Mouse (Mus musculus) small intestine, adult 2 months (tissue): ENCODE measurements around the gene Mafk. TPM values are rescaled to one million over a fixed set of nuclear protein-coding genes. Genes with fewer than 3 reads are reported as not detected.

Experiments
- H3K27ac ChIP-seq: fragments of 200-500 bp; 2 replicates; pipeline ENCODE4 v1.5.1; 2012; ENCODE audit warnings: low read depth, low read length, control low read depth, inconsistent platforms; ENCODE audit not compliant: insufficient read depth
- H3K27me3 ChIP-seq: fragments of 200-500 bp; 2 replicates; pipeline ENCODE4 v1.6.1; 2012; ENCODE audit warnings: mild to moderate bottlenecking, moderate library complexity, low read length, inconsistent platforms; ENCODE audit not compliant: control insufficient read depth, insufficient read depth
- H3K36me3 ChIP-seq: fragments of 200-500 bp; 2 replicates; pipeline ENCODE4 v1.6.1; 2012; ENCODE audit warnings: mild to moderate bottlenecking, low read length, control low read depth, inconsistent platforms; ENCODE audit not compliant: control insufficient read depth, insufficient read depth
- H3K4me1 ChIP-seq: fragments of 200-500 bp; 2 replicates; pipeline ENCODE4 v1.6.1; 2012; ENCODE audit warnings: low read length, inconsistent platforms, mixed read lengths; ENCODE audit not compliant: control insufficient read depth, insufficient read depth, insufficient read length
- H3K4me3 ChIP-seq: fragments of 200-500 bp; 2 replicates; pipeline ENCODE4 v1.5.1; 2012; ENCODE audit warnings: low read depth, mild to moderate bottlenecking, control low read depth, inconsistent platforms, low read length, moderate library complexity
- CTCF ChIP-seq: fragments of 200-500 bp; IDR thresholded peaks from 2 replicates; pipeline ENCODE4 v1.5.1; 2012; ENCODE audit warnings: low read depth, mild to moderate bottlenecking, control low read depth, inconsistent platforms, low read length, moderate library complexity, mixed read lengths; ENCODE audit not compliant: insufficient replicate concordance, insufficient read length; ENCODE audit errors: extremely low read depth
- POLR2A ChIP-seq: fragments of 200-500 bp; IDR thresholded peaks from 2 replicates; pipeline ENCODE4 v1.6.1; 2012; ENCODE audit warnings: low read depth, mild to moderate bottlenecking, control low read depth, inconsistent platforms, low read length, moderate library complexity
- WGBS: fragments of 180-500 bp; shearing (Covaris S2); methylation state at CpG from one replicate; pipeline ENCODE4 v1.1.7; 2018; 5-methylcytosine and 5-hydroxymethylcytosine counted together
- polyA plus RNA-seq: library from polyadenylated mRNA; depleted of rRNA; stranded (reverse); fragments of >200 nt; gene quantifications from 2 replicates; pipeline ENCODE4 v1.2.3, GENCODE M21; 2012; rRNA removed

Gene Mafk
- polyA plus RNA-seq, 1 experiment: 70.9 TPM

GRCm38 (mm10) chr5:139829384-139829783 is 38.1 kb downstream of the Mafk start:
- no peak overlapping the region for H3K4me3 ChIP-seq
- H3K4me1 ChIP-seq: peaks cover 9% of the 10 kb centered on the region; the same call in 1 of the 2 replicates
- WGBS: 73% methylated on average over 13 of the region's 13 CpGs
- TF ChIP-seq POLR2A: no peak
- no peak for TF ChIP-seq CTCF
- H3K27me3 ChIP-seq: no peaks in the 10 kb centered on the region
- no peak overlapping the region for H3K27ac ChIP-seq
- peaks cover 5% of the 10 kb centered on the region for H3K36me3 ChIP-seq

GRCm38 (mm10) chr5:139830734-139831133 is 39.4 kb downstream of the Mafk start:
- Histone ChIP-seq H3K4me1 (peaks cover 4% of the 10 kb centered on the region; the same call in 1 of the 2 replicates), H3K27me3 (no peaks in the 10 kb centered on the region), H3K4me3 (no peak overlapping the region), H3K27ac (no peak overlapping the region), H3K36me3 (no peaks in the 10 kb centered on the region)
- TF ChIP-seq POLR2A: no peak
- no peak for TF ChIP-seq CTCF
- 76% methylated on average over 3 of the region's 3 CpGs for whole genome bisulfite sequencing

DNA sequence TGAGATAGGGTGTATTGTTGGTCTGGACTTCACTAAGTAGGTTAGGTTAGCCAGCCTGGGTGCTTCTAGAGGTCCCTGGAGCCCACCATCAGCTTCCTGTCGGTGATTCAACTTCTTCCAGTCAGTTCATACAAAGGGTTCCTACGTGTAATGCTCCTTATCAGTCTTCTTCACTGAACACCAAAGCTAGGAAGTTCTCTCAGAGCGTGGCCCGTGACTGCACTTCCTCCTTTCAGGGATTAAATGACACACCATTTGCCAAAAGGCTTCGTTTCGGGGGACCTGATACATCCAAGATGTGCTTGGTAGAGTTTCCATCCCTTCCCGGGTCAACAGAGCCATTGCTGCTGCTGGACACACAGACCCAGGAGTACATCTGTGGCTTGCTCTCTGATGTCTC is 40.8 kb downstream of the Mafk start:
- 57% methylated on average over 7 of the region's 7 CpGs for WGBS
- no peak overlapping the region for H3K27ac ChIP-seq
- no peaks in the 10 kb centered on the region for H3K27me3 ChIP-seq
- no peak for TF ChIP-seq POLR2A
- H3K4me3 ChIP-seq: no peak overlapping the region
- H3K36me3 ChIP-seq: no peaks in the 10 kb centered on the region
- no peaks in the 10 kb centered on the region for H3K4me1 ChIP-seq

- Histone ChIP-seq H3K27ac (no peak overlapping the region), H3K4me3 (no peak overlapping the region), H3K27me3 (no peaks in the 10 kb centered on the region), H3K4me1 (no peaks in the 10 kb centered on the region), H3K36me3 (no peaks in the 10 kb centered on the region)
- TF ChIP-seq CTCF (no peak), POLR2A (no peak)
- whole genome bisulfite sequencing: 83% methylated on average over 7 of the region's 7 CpGs
These were observed 44.4 kb downstream of the Mafk start for GRCm38 (mm10) chr5:139835706-139836105.

DNA sequence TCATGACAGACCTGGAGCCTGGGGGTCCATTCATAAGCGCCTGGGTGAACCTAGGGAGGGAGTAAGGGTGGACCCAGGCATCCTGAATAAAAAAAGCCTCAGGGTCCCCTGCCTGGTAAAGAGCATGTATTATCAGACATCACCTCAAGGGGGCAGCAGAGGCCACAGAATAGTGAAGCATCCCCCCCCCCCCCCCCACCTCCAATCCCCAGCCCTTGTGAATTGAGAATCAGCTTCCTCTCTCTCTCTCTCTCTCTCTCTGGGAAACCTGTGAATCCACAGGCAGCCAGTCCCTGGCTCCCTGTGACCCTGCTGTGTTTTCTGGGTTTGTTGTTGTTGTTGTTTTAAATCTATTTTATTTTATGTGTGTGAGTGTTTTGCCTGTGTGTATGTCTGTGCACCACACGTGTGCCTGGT is 47.2 kb downstream of the Mafk start:
- TF ChIP-seq POLR2A (no peak), CTCF (peak; percentile 53; the same call in 1 of the 2 replicates)
- 21% methylated on average over 2 of the region's 2 CpGs for WGBS
- H3K27ac ChIP-seq: no peak overlapping the region
- H3K27me3 ChIP-seq: no peaks in the 10 kb centered on the region
- no peaks in the 10 kb centered on the region for H3K36me3 ChIP-seq
- H3K4me3 ChIP-seq: no peak overlapping the region
- no peaks in the 10 kb centered on the region for H3K4me1 ChIP-seq

DNA sequence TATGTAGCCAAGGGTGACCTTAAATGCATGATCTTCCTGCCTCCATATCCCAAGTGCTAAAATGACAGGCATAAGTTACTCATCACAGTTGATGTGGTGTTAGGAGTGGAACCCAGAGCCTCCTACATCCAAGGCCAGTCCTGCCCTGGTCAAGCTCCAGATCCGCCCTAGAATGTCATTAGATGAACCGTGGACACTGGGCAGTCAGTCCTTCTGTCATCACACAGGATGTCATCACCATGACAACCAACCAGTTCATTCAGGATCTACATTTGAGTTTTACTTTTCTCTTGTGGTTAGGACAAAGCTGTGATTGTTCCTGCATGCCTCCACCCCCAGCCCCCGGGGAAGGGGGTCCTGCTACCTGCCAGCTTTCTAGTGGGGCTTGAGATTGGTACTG is 47.8 kb downstream of the Mafk start:
- Histone ChIP-seq H3K4me3 (no peak overlapping the region), H3K36me3 (no peaks in the 10 kb centered on the region), H3K27me3 (no peaks in the 10 kb centered on the region), H3K4me1 (no peaks in the 10 kb centered on the region), H3K27ac (no peak overlapping the region)
- no peak for TF ChIP-seq POLR2A
- TF ChIP-seq CTCF: no peak
- WGBS: 43% methylated on average over 3 of the region's 3 CpGs

DNA sequence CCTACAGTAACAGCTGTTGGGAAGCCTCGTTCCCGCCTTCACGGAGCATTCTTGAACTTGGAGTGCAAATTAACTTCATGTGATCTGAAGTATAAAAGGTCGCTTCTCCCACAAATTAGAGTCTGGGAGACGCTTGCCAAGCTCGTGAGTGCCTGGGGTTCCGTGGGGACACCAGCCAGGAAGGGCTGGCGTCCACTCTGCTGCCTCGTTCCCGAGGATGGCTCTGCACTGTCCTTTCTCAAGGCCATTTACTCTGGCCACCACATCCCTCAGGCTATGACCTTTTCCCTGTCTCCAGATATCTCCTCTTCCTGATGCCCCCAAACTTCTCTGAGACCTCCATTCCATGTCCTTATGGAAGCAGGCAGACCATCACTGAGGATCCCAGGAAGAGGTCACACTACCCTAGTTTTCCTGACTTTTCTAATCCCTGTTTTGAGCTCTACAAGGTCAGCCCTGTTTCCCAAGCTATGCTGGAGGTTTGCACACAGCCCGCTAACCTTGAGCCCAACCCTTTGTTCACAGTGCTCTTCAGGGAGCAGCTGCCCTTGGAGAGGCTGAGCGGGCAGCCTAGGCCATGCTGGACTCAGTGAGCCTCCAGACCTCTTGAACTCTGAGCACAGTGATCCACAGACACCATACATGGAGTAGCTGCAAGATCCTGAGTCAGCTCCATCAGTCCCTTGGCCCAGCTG is 58.5 kb downstream of the Mafk start:
- WGBS: 67% methylated on average over 12 of the region's 12 CpGs
- TF ChIP-seq CTCF (no peak), POLR2A (no peak)
- Histone ChIP-seq H3K4me3 (no peak overlapping the region), H3K36me3 (no peaks in the 10 kb centered on the region), H3K27me3 (no peaks in the 10 kb centered on the region), H3K4me1 (no peaks in the 10 kb centered on the region), H3K27ac (no peak overlapping the region)

Other genes with a start within 250 kb of the Mafk start
- gene Uncx, start 248.0 kb upstream of the Mafk start, polyA plus RNA-seq: not detected in 2 replicates
- gene Micall2, start 55.2 kb upstream of the Mafk start, polyA plus RNA-seq: 10.5 and 16.9 TPM in 2 replicates
- 46.9 and 86.6 TPM in 2 replicates for gene Ints1, start 15.8 kb upstream of the Mafk start, polyA plus RNA-seq
- 277 and 416 TPM in 2 replicates for gene Tmem184a, start 28.4 kb downstream of the Mafk start, polyA plus RNA-seq
- gene Gm26938, start 34.9 kb downstream of the Mafk start, polyA plus RNA-seq: 0.28 TPM in 1 of 2 replicates, not detected in the other
- 18.2 and 20.9 TPM in 2 replicates for gene Psmg3, start 35.4 kb downstream of the Mafk start, polyA plus RNA-seq
- gene Elfn1, start 116.4 kb downstream of the Mafk start, polyA plus RNA-seq: 0.11 and 0.34 TPM in 2 replicates